Mouse (Mus musculus) neural tube, embryonic 13.5 days (tissue): ENCODE results near the gene Mrpl17. TPM values are rescaled to one million over a fixed set of nuclear protein-coding genes. Genes with fewer than 3 reads are reported as not detected.

Experiments
- ATAC-seq: fragments of 200-750 bp; cut with Nextera tagmentation; 2 replicates; pipeline ENCODE4 v1.8.0; 2017; ENCODE audit warnings: low read depth, mild to moderate bottlenecking, moderate TSS enrichment, moderate library complexity
- H3K27ac ChIP-seq: fragments of 300-500 bp; sonication (generic); replicated peaks from 2 replicates; pipeline ENCODE4 v1.5.1; 2015; ENCODE audit warnings: moderate library complexity, mild to moderate bottlenecking, inconsistent platforms
- H3K27me3 ChIP-seq: fragments of 300-500 bp; sonication (generic); 2 replicates; pipeline ENCODE4 v1.6.1; 2015; ENCODE audit warnings: mild to moderate bottlenecking, inconsistent platforms
- H3K36me3 ChIP-seq: fragments of 300-500 bp; sonication (generic); 2 replicates; pipeline ENCODE4 v1.6.1; 2015; ENCODE audit warnings: mild to moderate bottlenecking, inconsistent platforms
- H3K4me1 ChIP-seq: fragments of 300-500 bp; sonication (generic); replicated peaks from 2 replicates; pipeline ENCODE4 v1.6.1; 2015; ENCODE audit warnings: inconsistent platforms
- H3K4me2 ChIP-seq: fragments of 300-500 bp; sonication (generic); 2 replicates; pipeline ENCODE4 v1.6.1; 2015; ENCODE audit warnings: inconsistent platforms, mild to moderate bottlenecking, moderate library complexity
- H3K4me3 ChIP-seq: fragments of 300-500 bp; sonication (generic); 2 replicates; pipeline ENCODE4 v1.5.1; 2015; ENCODE audit warnings: mild to moderate bottlenecking, inconsistent platforms
- H3K9ac ChIP-seq: fragments of 300-500 bp; sonication (generic); 2 replicates; pipeline ENCODE4 v1.6.1; 2015; ENCODE audit warnings: moderate library complexity, mild to moderate bottlenecking, inconsistent platforms
- H3K9me3 ChIP-seq: fragments of 300-500 bp; sonication (generic); 2 replicates; pipeline ENCODE4 v1.6.1; 2016; ENCODE audit warnings: inconsistent platforms
- WGBS: fragments of 180-500 bp; shearing (Covaris S2); methylation state at CpG from one replicate; pipeline ENCODE4 v1.1.7; 2015; 5-methylcytosine and 5-hydroxymethylcytosine counted together
- polyA plus RNA-seq: library from polyadenylated mRNA; unstranded; fragments of >200 nt; fragmentation: Nextera tagmentation; extraction: Ambion mirVana; gene quantifications from 2 replicates; pipeline ENCODE4 v1.2.1, GENCODE M21; 2015

Mrpl17 gene
- polyA plus RNA-seq, 1 experiment from 2014 or later: 224 TPM

- WGBS: 80% methylated on average over 5 of the region's 5 CpGs
These were observed 4.8 kb downstream of the Mrpl17 start for GRCm38 (mm10) chr7:105806125-105806524.

GRCm38 (mm10) chr7:105803428-105803827 lies 7.5 kb downstream of the Mrpl17 start:
- Histone ChIP-seq H3K27ac (no peak overlapping the region), H3K4me3 (no peak overlapping the region), H3K27me3 (no peaks in the 10 kb centered on the region), H3K9ac (no peak overlapping the region), H3K36me3 (peaks cover 12% of the 10 kb centered on the region), H3K4me1 (no peaks in the 10 kb centered on the region), H3K4me2 (no peak overlapping the region), H3K9me3 (no peaks in the 10 kb centered on the region)
- ATAC-seq: no peak

More at GRCm38 (mm10) chr7:105806125-105806524, 4.8 kb downstream of the Mrpl17 start:
- ATAC-seq: no peak
- no peak overlapping the region for H3K4me3 ChIP-seq
- H3K36me3 ChIP-seq: peaks cover 27% of the 10 kb centered on the region
- H3K9me3 ChIP-seq: no peaks in the 10 kb centered on the region
- peaks cover 12% of the 10 kb centered on the region for H3K4me1 ChIP-seq
- H3K27ac ChIP-seq: no peak overlapping the region
- no peak overlapping the region for H3K4me2 ChIP-seq
- H3K27me3 ChIP-seq: no peaks in the 10 kb centered on the region
- H3K9ac ChIP-seq: no peak overlapping the region

- H3K9me3 ChIP-seq: no peaks in the 10 kb centered on the region
- no peaks in the 10 kb centered on the region for H3K4me1 ChIP-seq
- H3K36me3 ChIP-seq: peaks cover 6% of the 10 kb centered on the region
- H3K4me2 ChIP-seq: no peak overlapping the region
- H3K9ac ChIP-seq: no peak overlapping the region
- no peak overlapping the region for H3K4me3 ChIP-seq
- H3K27me3 ChIP-seq: no peaks in the 10 kb centered on the region
- H3K27ac ChIP-seq: no peak overlapping the region
- 38% methylated on average over 1 of the region's 1 CpGs for WGBS
- ATAC-seq: no peak
These were observed 8.1 kb downstream of the Mrpl17 start for GRCm38 (mm10) chr7:105802771-105803170.

- no peak for ATAC-seq
- peaks cover 1% of the 10 kb centered on the region for H3K36me3 ChIP-seq
- no peaks in the 10 kb centered on the region for H3K27me3 ChIP-seq
- no peak overlapping the region for H3K9ac ChIP-seq
- no peak overlapping the region for H3K4me2 ChIP-seq
- no peak overlapping the region for H3K4me3 ChIP-seq
- H3K4me1 ChIP-seq: no peaks in the 10 kb centered on the region
- no peak overlapping the region for H3K27ac ChIP-seq
- WGBS: 50% methylated on average over 2 of the region's 2 CpGs
- H3K9me3 ChIP-seq: no peaks in the 10 kb centered on the region
These were observed 8.6 kb downstream of the Mrpl17 start for GRCm38 (mm10) chr7:105802312-105802711.

- Histone ChIP-seq H3K9me3 (no peaks in the 10 kb centered on the region), H3K4me2 (no peak overlapping the region), H3K4me3 (no peak overlapping the region), H3K27ac (no peak overlapping the region), H3K9ac (no peak overlapping the region), H3K27me3 (no peaks in the 10 kb centered on the region), H3K4me1 (no peaks in the 10 kb centered on the region), H3K36me3 (no peaks in the 10 kb centered on the region)
- no peak for ATAC-seq
- 85% methylated on average over 3 of the region's 3 CpGs for WGBS
These were observed 13.9 kb downstream of the Mrpl17 start for GRCm38 (mm10) chr7:105796972-105797371.

GRCm38 (mm10) chr7:105795759-105796366 lies 15.0 kb downstream of the Mrpl17 start:
- H3K4me3 ChIP-seq: no peak overlapping the region
- H3K27me3 ChIP-seq: no peaks in the 10 kb centered on the region
- ATAC-seq: no peak
- no peak overlapping the region for H3K9ac ChIP-seq
- H3K9me3 ChIP-seq: no peaks in the 10 kb centered on the region
- no peak overlapping the region for H3K4me2 ChIP-seq
- no peaks in the 10 kb centered on the region for H3K36me3 ChIP-seq
- no peak overlapping the region for H3K27ac ChIP-seq
- WGBS: 19% methylated on average over 7 of the region's 7 CpGs
- H3K4me1 ChIP-seq: no peaks in the 10 kb centered on the region

GRCm38 (mm10) chr7:105793701-105794100 lies 17.2 kb downstream of the Mrpl17 start:
- Histone ChIP-seq H3K9me3 (no peaks in the 10 kb centered on the region), H3K9ac (no peak overlapping the region), H3K36me3 (no peaks in the 10 kb centered on the region), H3K27me3 (no peaks in the 10 kb centered on the region), H3K4me1 (peaks cover 6% of the 10 kb centered on the region), H3K4me2 (no peak overlapping the region), H3K27ac (no peak overlapping the region), H3K4me3 (no peak overlapping the region)
- ATAC-seq: no peak
- WGBS: 81% methylated on average over 7 of the region's 7 CpGs

GRCm38 (mm10) chr7:105791147-105791546 lies 19.8 kb downstream of the Mrpl17 start:
- Histone ChIP-seq H3K9ac (no peak overlapping the region), H3K27me3 (no peaks in the 10 kb centered on the region), H3K4me2 (no peak overlapping the region), H3K27ac (no peak overlapping the region), H3K9me3 (no peaks in the 10 kb centered on the region), H3K36me3 (0 out of 2 replicates have a peak, but pooled peaks cover 1% of the 10 kb centered on the region), H3K4me1 (peaks cover 22% of the 10 kb centered on the region), H3K4me3 (no peak overlapping the region)
- 80% methylated on average over 1 of the region's 1 CpGs for WGBS
- no peak for ATAC-seq

- H3K9ac ChIP-seq: peak within 1 kb of the TSS; percentile 99
- under 1% methylated on average over 87 of the region's 97 CpGs for WGBS
- no peaks in the 10 kb centered on the region for H3K9me3 ChIP-seq
- H3K4me3 ChIP-seq: peak within 1 kb of the TSS; percentile 91
- H3K4me2 ChIP-seq: peak within 1 kb of the TSS; percentile 89
- H3K36me3 ChIP-seq: peaks cover 25% of the 10 kb centered on the region
- H3K4me1 ChIP-seq: peaks cover 58% of the 10 kb centered on the region
- H3K27ac ChIP-seq: peak within 1 kb of the TSS; percentile 98
- no peaks in the 10 kb centered on the region for H3K27me3 ChIP-seq
- peak; percentile 76 for ATAC-seq
These were observed 23.4 kb downstream of the Mrpl17 start, which contains the start of gene Dchs1 for GRCm38 (mm10) chr7:105787285-105788140. Dchs1 (minus strand) TSS chr7:105787654.

- peaks cover 63% of the 10 kb centered on the region for H3K4me1 ChIP-seq
- peak overlapping the region; percentile 99 for H3K9ac ChIP-seq
- H3K4me2 ChIP-seq: peak overlapping the region; percentile 89
- WGBS: 5% methylated on average over 20 of the region's 20 CpGs
- H3K27me3 ChIP-seq: no peaks in the 10 kb centered on the region
- peak overlapping the region; percentile 98 for H3K27ac ChIP-seq
- peak overlapping the region; percentile 91 for H3K4me3 ChIP-seq
- H3K36me3 ChIP-seq: peaks cover 33% of the 10 kb centered on the region
- no peaks in the 10 kb centered on the region for H3K9me3 ChIP-seq
- peak; percentile 81 for ATAC-seq
These were observed 24.2 kb downstream of the Mrpl17 start for GRCm38 (mm10) chr7:105786506-105787284.

GRCm38 (mm10) chr7:105784556-105784955 lies 26.3 kb downstream of the Mrpl17 start:
- 3% methylated on average over 4 of the region's 4 CpGs for WGBS
- Histone ChIP-seq H3K9me3 (no peaks in the 10 kb centered on the region), H3K4me2 (peak overlapping the region; percentile 89), H3K27ac (no peak overlapping the region), H3K4me3 (peak overlapping the region; percentile 91), H3K27me3 (no peaks in the 10 kb centered on the region), H3K36me3 (peaks cover 55% of the 10 kb centered on the region), H3K9ac (peak overlapping the region; percentile 99), H3K4me1 (peaks cover 77% of the 10 kb centered on the region)
- ATAC-seq: no peak

GRCm38 (mm10) chr7:105783861-105784260 lies 27.0 kb downstream of the Mrpl17 start:
- peak overlapping the region; percentile 89 for H3K4me2 ChIP-seq
- no peaks in the 10 kb centered on the region for H3K9me3 ChIP-seq
- peaks cover 80% of the 10 kb centered on the region for H3K4me1 ChIP-seq
- 0 out of 2 replicates have a peak overlapping the region, but pooled peaks have one; percentile 91 for H3K4me3 ChIP-seq
- no peaks in the 10 kb centered on the region for H3K27me3 ChIP-seq
- no peak overlapping the region for H3K27ac ChIP-seq
- ATAC-seq: no peak
- peak overlapping the region; percentile 6; the same call in 1 of the 2 replicates for H3K9ac ChIP-seq
- peaks cover 62% of the 10 kb centered on the region for H3K36me3 ChIP-seq
- 49% methylated on average over 4 of the region's 4 CpGs for WGBS
